Mouse (Mus musculus) bone marrow, adult 2 months (tissue): ENCODE data around the gene Naa80.

Experiments
- CTCF ChIP-seq: fragments of 200-500 bp; IDR thresholded peaks from 2 replicates; pipeline ENCODE4 v1.5.1; 2011; ENCODE audit warnings: low read length, control low read depth; ENCODE audit not compliant: control insufficient read depth, insufficient read depth
- POLR2A ChIP-seq: fragments of 200-500 bp; IDR thresholded peaks from 2 replicates; pipeline ENCODE4 v1.6.1; 2011; ENCODE audit warnings: low read depth, mild to moderate bottlenecking, control low read depth, low read length, borderline replicate concordance; ENCODE audit not compliant: control insufficient read depth

GRCm38 (mm10) chr9:107607036-107607435 is 28.3 kb downstream of the Naa80 start:
- TF ChIP-seq POLR2A (no peak), CTCF (no peak)
